Mouse (Mus musculus) lung, embryonic 15.5 days (tissue): ENCODE results near the gene Lpcat1. TPM values are rescaled to one million over a fixed set of nuclear protein-coding genes. Genes with fewer than 3 reads are reported as not detected.
A peak's percentile ranks its signal among the peaks of the same experiment; 100 is the strongest.

ENCODE experiments used
- ATAC-seq: fragments of 200-750 bp; cut with Nextera tagmentation; 2 replicates; pipeline ENCODE4 v1.8.0; 2017; ENCODE audit warnings: moderate number of reproducible peaks, borderline replicate concordance; ENCODE audit not compliant: low FRiP score, low TSS enrichment; ENCODE audit errors: extremely low read depth
- H3K27ac ChIP-seq: fragments of 300-500 bp; sonication (generic); 2 replicates; pipeline ENCODE4 v1.5.1; 2015; ENCODE audit warnings: moderate library complexity, mild to moderate bottlenecking, inconsistent platforms
- H3K27me3 ChIP-seq: fragments of 300-500 bp; sonication (generic); 2 replicates; pipeline ENCODE4 v1.6.1; 2015; ENCODE audit warnings: inconsistent platforms
- H3K36me3 ChIP-seq: fragments of 300-500 bp; sonication (generic); 2 replicates; pipeline ENCODE4 v1.6.1; 2015; ENCODE audit warnings: inconsistent platforms
- H3K4me1 ChIP-seq: fragments of 300-500 bp; sonication (generic); 2 replicates; pipeline ENCODE4 v1.6.1; 2015; ENCODE audit warnings: inconsistent platforms
- H3K4me2 ChIP-seq: fragments of 300-500 bp; sonication (generic); 2 replicates; pipeline ENCODE4 v1.6.1; 2015; ENCODE audit warnings: inconsistent platforms, mild to moderate bottlenecking, moderate library complexity
- H3K4me3 ChIP-seq: fragments of 300-500 bp; sonication (generic); 2 replicates; pipeline ENCODE4 v1.5.1; 2015; ENCODE audit warnings: mild to moderate bottlenecking, inconsistent platforms
- H3K9ac ChIP-seq: fragments of 300-500 bp; sonication (generic); 2 replicates; pipeline ENCODE4 v1.6.1; 2015; ENCODE audit warnings: inconsistent platforms
- H3K9me3 ChIP-seq: fragments of 300-500 bp; sonication (generic); 2 replicates; pipeline ENCODE4 v1.6.1; 2016; ENCODE audit warnings: inconsistent platforms
- WGBS: fragments of 180-500 bp; shearing (Covaris S2); methylation state at CpG from one replicate; pipeline ENCODE4 v1.1.7; 2015; 5-methylcytosine and 5-hydroxymethylcytosine counted together
- polyA plus RNA-seq: library from polyadenylated mRNA; unstranded; fragments of >200 nt; fragmentation: Nextera tagmentation; extraction: Ambion mirVana; gene quantifications from 2 replicates; pipeline ENCODE4 v1.2.1, GENCODE M21; 2015

Lpcat1 gene
- polyA plus RNA-seq, 1 experiment from 2014 or later = 99.2 TPM

DNA sequence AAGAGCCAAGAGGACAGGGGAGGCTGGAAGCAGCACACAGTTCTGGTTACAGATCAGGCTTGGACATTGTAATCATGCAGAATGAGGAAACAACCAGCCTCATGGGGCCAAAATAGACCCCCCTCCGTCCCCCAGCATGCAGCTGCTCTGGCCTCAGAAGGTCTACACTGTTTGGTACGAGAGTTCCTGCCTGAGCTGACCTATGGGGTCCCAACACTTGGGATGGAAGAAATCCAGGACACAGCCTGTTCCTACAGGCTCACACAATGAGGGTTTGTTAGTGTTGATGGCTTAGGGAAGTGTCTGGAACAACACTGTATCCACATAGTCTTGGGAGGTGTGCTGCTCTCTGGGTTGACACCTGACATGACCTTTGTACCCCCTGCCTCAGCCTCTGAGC lies 18.8 kb upstream of the Lpcat1 start:
- no peak overlapping the region for H3K4me3 ChIP-seq
- no peaks in the 10 kb centered on the region for H3K36me3 ChIP-seq
- no peak overlapping the region for H3K9ac ChIP-seq
- peak overlapping the region; percentile 93 for H3K27ac ChIP-seq
- H3K9me3 ChIP-seq = no peaks in the 10 kb centered on the region
- H3K27me3 ChIP-seq = no peaks in the 10 kb centered on the region
- 39% methylated on average over 2 of the region's 2 CpGs for WGBS
- peaks cover 53% of the 10 kb centered on the region for H3K4me1 ChIP-seq
- no peak for ATAC-seq
- no peak overlapping the region for H3K4me2 ChIP-seq

- WGBS = 56% methylated on average over 3 of the region's 3 CpGs
- peak; percentile 16 for ATAC-seq
- no peak overlapping the region for H3K4me3 ChIP-seq
These were observed 18.3 kb upstream of the Lpcat1 start for GRCm38 (mm10) chr13:73448723-73449122.

DNA sequence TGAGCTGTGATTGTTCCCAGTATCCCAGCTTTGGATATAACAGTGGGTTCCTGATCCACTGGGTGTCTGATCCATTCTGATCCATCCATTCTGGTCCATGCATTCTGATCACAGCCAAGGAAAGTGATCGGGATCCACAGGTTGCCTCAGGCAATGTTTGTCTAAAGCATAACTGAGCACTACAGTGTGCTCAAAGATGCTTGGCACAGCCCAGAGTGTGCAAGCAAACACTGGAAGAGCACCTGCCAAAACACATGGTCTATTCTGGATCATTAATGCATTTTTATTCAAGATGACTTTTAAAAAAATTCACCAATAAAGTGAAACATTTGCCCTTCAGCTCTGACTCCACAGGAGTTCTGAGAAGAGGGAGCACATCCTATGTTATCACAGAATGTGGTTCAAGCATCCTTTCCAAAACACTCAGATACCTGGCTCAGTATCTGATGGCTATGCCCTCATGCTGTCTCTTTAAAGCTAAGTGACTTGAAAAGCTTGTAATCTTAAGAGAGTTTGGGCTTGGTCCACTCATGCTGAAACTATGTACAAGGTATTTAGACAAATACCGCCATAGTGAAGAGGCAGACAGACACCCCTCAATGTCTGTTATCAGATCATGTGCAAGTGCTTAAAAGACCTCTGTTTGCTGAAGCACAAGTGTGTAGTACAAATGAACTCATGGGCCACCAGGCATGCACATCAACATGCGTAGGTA lies 13.3 kb upstream of the Lpcat1 start:
- H3K36me3 ChIP-seq = no peaks in the 10 kb centered on the region
- ATAC-seq = peak; percentile 59; the same call in 1 of the 2 replicates
- no peaks in the 10 kb centered on the region for H3K27me3 ChIP-seq
- H3K4me3 ChIP-seq = no peak overlapping the region
- peaks cover 22% of the 10 kb centered on the region for H3K4me1 ChIP-seq
- H3K9ac ChIP-seq = no peak overlapping the region
- no peaks in the 10 kb centered on the region for H3K9me3 ChIP-seq
- peak overlapping the region; percentile 54 for H3K27ac ChIP-seq
- WGBS = 56% methylated on average over 3 of the region's 3 CpGs
- no peak overlapping the region for H3K4me2 ChIP-seq

More at GRCm38 (mm10) chr13:73448723-73449122, 18.3 kb upstream of the Lpcat1 start:
- peaks cover 57% of the 10 kb centered on the region for H3K4me1 ChIP-seq
- H3K27ac ChIP-seq = peak overlapping the region; percentile 93
- H3K36me3 ChIP-seq = no peaks in the 10 kb centered on the region
- H3K9me3 ChIP-seq = no peaks in the 10 kb centered on the region
- H3K4me2 ChIP-seq = no peak overlapping the region
- no peaks in the 10 kb centered on the region for H3K27me3 ChIP-seq
- no peak overlapping the region for H3K9ac ChIP-seq

GRCm38 (mm10) chr13:73455328-73455727 lies 11.7 kb upstream of the Lpcat1 start:
- no peak overlapping the region for H3K9ac ChIP-seq
- no peaks in the 10 kb centered on the region for H3K36me3 ChIP-seq
- no peaks in the 10 kb centered on the region for H3K27me3 ChIP-seq
- peaks cover 10% of the 10 kb centered on the region for H3K4me1 ChIP-seq
- no peak overlapping the region for H3K4me3 ChIP-seq
- no peak overlapping the region for H3K4me2 ChIP-seq
- WGBS = 65% methylated on average over 3 of the region's 3 CpGs
- ATAC-seq = no peak
- H3K9me3 ChIP-seq = no peaks in the 10 kb centered on the region
- H3K27ac ChIP-seq = 0 out of 2 replicates have a peak overlapping the region, but pooled peaks have one; percentile 54

DNA sequence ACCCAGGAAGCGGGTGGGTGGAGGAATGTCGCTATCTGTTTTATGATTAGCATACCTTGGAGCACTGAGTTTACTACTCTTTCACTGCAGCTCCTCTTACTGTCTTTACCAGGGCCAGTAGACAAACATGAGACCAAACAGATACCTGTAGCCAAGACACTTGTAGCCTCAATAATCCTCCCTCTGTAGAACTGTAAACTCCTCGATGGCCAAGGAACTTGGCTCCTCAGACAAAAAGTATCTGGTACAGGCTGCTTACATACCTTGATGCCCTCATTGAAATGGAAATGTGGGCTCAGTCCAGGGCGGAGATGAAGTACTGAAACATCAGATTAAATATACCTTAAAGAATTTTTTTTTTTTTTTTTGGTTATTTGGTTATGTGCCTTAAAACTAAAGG lies 9.7 kb upstream of the Lpcat1 start:
- H3K4me2 ChIP-seq = no peak overlapping the region
- H3K36me3 ChIP-seq = no peaks in the 10 kb centered on the region
- no peak overlapping the region for H3K9ac ChIP-seq
- no peak overlapping the region for H3K27ac ChIP-seq
- WGBS = 88% methylated on average over 4 of the region's 4 CpGs
- H3K4me1 ChIP-seq = peaks cover 10% of the 10 kb centered on the region
- H3K27me3 ChIP-seq = no peaks in the 10 kb centered on the region
- no peak overlapping the region for H3K4me3 ChIP-seq
- H3K9me3 ChIP-seq = no peaks in the 10 kb centered on the region
- ATAC-seq = no peak

DNA sequence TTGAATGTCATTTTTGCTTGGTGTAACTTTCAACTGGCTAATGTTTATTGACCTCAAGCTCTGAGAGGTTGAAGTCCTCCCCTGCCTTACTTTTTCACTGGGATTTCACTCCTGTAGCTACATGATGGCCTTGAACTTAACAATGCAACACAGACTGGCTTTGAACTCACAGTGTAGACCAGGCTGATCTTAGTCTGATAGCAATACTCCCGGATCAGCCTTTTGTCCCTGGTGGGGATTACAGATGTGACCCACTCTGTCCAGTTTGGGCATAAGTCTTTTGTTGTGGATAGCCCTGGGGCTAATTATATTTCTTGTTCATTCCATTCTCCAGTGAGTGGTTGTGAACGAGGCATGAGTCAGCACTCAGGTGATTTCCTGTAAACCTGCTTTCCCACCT lies 9.3 kb upstream of the Lpcat1 start:
- Histone ChIP-seq H3K9me3 (no peaks in the 10 kb centered on the region), H3K27me3 (no peaks in the 10 kb centered on the region), H3K4me3 (no peak overlapping the region), H3K4me1 (peaks cover 10% of the 10 kb centered on the region), H3K36me3 (no peaks in the 10 kb centered on the region), H3K27ac (no peak overlapping the region), H3K4me2 (no peak overlapping the region), H3K9ac (no peak overlapping the region)
- no peak for ATAC-seq
- whole genome bisulfite sequencing = 63% methylated on average over 2 of the region's 2 CpGs

DNA sequence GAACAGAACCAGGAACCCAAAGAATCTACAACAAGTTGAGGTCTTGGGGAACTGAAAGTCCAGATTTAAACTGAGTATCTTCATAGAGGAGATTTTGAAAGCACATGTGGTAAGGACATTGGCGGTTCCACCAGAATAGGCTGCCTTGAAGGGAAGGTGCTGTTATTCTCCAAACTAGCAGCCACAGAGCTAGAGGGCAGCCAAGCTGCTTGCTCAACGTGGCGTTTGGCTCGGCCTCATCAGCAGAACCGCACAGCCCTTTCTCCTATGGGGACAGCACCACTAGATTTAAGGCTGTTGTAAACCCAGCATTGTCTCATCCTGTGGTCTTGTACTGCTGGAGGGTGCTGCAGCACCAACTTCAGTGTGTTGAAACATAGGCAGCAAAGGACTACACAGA lies 8.3 kb upstream of the Lpcat1 start:
- Histone ChIP-seq H3K9ac (no peak overlapping the region), H3K4me3 (no peak overlapping the region), H3K36me3 (no peaks in the 10 kb centered on the region), H3K9me3 (no peaks in the 10 kb centered on the region), H3K4me1 (peaks cover 5% of the 10 kb centered on the region; the same call in 1 of the 2 replicates), H3K27me3 (no peaks in the 10 kb centered on the region), H3K4me2 (no peak overlapping the region), H3K27ac (no peak overlapping the region)
- no peak for ATAC-seq
- WGBS = 58% methylated on average over 5 of the region's 5 CpGs

DNA sequence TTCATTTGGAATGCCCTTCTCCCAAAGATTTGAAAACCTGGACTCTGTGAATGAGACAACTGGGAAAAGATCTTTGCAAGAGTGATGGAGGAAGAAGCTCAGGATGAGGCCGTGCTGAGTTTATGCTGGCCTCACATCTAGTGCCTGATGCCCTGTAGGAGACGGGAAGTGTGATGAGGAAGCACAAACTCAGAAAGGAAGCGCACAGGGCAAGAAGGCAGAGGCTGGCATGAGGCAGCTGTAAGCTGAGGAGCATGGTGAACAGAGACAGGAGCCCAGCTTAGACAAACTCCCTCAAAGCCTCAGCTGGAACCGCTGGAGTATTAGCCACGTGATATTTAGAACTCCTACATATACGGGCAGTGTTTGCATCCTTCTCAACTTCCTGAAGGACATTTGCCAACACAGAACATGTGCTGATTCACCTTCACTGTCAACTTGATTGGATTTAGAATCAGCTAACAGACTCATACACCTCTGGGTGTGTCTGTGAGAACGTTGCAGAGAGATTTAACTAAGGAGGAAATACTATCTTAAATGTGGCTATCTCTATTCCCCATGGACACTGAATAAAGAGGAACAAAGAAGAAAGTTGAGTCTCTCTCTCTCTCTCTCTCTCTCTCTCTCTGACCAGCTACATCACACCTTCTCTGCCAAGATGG lies 7.7 kb upstream of the Lpcat1 start:
- H3K9ac ChIP-seq = no peak overlapping the region
- H3K27me3 ChIP-seq = no peaks in the 10 kb centered on the region
- H3K4me1 ChIP-seq = peaks cover 1% of the 10 kb centered on the region; the same call in 1 of the 2 replicates
- no peak overlapping the region for H3K27ac ChIP-seq
- 60% methylated on average over 7 of the region's 7 CpGs for WGBS
- no peak overlapping the region for H3K4me2 ChIP-seq
- no peaks in the 10 kb centered on the region for H3K9me3 ChIP-seq
- H3K36me3 ChIP-seq = no peaks in the 10 kb centered on the region
- no peak overlapping the region for H3K4me3 ChIP-seq
- ATAC-seq = no peak

DNA sequence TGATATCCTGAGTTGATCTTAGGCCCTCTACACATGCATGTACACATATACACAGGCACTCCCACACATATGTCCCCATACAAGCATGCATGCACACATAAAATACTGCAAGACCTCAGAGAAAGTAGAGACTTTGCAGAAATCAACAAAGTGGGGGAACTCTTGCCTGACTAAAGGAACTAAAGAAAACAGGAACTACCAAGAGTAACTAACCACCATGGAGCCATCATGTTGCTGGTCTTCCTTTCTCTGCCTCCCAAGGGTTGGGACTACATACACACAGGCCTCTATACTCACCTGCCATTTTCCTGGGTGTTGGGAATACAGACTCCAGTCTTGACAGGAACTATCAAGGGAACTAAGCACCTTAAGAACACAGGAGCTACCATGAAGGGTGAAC lies 5.4 kb upstream of the Lpcat1 start:
- no peak overlapping the region for H3K9ac ChIP-seq
- H3K4me1 ChIP-seq = no peaks in the 10 kb centered on the region
- H3K27ac ChIP-seq = no peak overlapping the region
- no peak overlapping the region for H3K4me3 ChIP-seq
- no peak for ATAC-seq
- H3K36me3 ChIP-seq = no peaks in the 10 kb centered on the region
- no peaks in the 10 kb centered on the region for H3K27me3 ChIP-seq
- no peak overlapping the region for H3K4me2 ChIP-seq
- H3K9me3 ChIP-seq = no peaks in the 10 kb centered on the region

- Histone ChIP-seq H3K4me3 (no peak overlapping the region), H3K9ac (no peak overlapping the region), H3K27me3 (no peaks in the 10 kb centered on the region), H3K4me1 (peaks cover 24% of the 10 kb centered on the region), H3K27ac (no peak overlapping the region), H3K4me2 (no peak overlapping the region), H3K9me3 (no peaks in the 10 kb centered on the region), H3K36me3 (no peaks in the 10 kb centered on the region)
- ATAC-seq = no peak
- 49% methylated on average over 2 of the region's 2 CpGs for WGBS
These were observed 1.8 kb upstream of the Lpcat1 start for GRCm38 (mm10) chr13:73465156-73465555.

DNA sequence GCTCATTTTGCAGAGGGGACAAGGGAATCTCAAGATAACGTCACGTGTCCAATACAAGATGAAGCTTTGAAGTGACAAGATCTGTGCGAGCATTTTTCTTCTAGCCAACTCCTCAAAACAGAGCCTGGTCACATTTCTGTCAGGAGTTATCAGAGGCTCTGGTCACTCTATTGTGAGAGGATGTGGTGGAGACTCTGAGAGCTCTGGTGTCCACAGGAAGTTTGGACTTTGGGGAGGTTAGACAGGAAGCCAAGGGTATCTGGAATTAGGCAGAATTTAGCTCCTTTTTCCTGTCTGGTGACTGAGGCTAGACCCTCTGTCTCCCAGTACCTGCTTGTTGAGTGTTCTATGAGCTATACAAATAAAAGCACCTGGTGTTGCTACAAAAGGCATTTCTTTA lies 586 bp upstream of the Lpcat1 start:
- WGBS = 60% methylated on average over 3 of the region's 3 CpGs
- no peak overlapping the region for H3K4me3 ChIP-seq
- H3K36me3 ChIP-seq = no peaks in the 10 kb centered on the region
- H3K9ac ChIP-seq = no peak overlapping the region
- ATAC-seq = no peak
- 0 out of 2 replicates have a peak overlapping the region, but pooled peaks have one; percentile 84 for H3K4me2 ChIP-seq
- H3K9me3 ChIP-seq = no peaks in the 10 kb centered on the region
- no peak overlapping the region for H3K27ac ChIP-seq
- no peaks in the 10 kb centered on the region for H3K27me3 ChIP-seq
- H3K4me1 ChIP-seq = peaks cover 24% of the 10 kb centered on the region

GRCm38 (mm10) chr13:73467421-73468237 lies 632 bp downstream of the Lpcat1 start:
- Histone ChIP-seq H3K4me1 (peaks cover 29% of the 10 kb centered on the region), H3K4me3 (peak overlapping the region; percentile 98), H3K36me3 (no peaks in the 10 kb centered on the region), H3K9me3 (no peaks in the 10 kb centered on the region), H3K4me2 (peak overlapping the region; percentile 84), H3K27ac (peak overlapping the region; percentile 98), H3K9ac (peak overlapping the region; percentile 93), H3K27me3 (no peaks in the 10 kb centered on the region)
- ATAC-seq = peak; percentile 82
- WGBS = under 1% methylated on average over 53 of the region's 53 CpGs
